Mouse (Mus musculus): ENCODE measurements around the gene Ext2. TPM values are rescaled to one million over a fixed set of nuclear protein-coding genes. Genes with fewer than 3 reads are reported as not detected.

Ext2 gene
- 62.0 TPM for polyA plus RNA-seq (2014; fragmentation: Illumina TruSeq; extraction: RNeasy Lipid Tissue Mini Kit (QIAGEN cat#74804))

DNA sequence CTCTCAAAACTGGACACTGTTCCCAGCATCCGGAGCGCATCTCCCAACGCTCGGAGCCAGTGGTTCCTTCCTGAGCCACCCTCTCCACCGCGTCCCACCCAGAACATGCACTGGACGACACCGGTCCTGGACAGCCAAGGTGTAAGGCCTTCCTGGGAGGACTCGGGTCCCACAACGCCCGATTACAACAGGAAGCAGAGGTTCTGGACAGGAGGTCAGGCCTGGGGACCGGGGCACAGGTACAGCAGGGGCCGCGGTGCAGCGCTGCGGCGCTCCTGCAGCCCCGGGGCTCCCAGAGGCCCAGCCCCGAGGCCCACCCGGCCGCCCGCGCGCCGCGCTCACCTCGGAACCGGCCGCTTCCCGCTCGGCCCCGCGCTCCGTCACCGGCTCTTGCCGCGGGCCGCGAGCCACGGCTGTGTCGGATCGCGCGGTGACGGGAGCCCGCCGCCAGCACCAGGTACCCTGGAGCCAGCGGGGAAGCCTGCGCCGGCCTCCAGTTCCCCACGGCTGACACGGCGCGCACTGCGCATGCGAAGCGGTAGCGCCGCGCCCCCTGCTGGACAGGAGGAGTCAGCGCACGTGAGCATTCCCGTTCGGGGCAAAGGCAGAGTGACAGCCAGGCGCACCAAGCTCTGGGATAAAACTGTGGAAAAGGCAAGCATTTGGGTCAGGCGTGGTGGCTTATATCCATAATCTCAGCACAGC, at the start of gene Ext2:
Gene Ext2, minus strand, starts transcription at position 524 of the 705 bp plus-strand sequence.

GRCm38 (mm10) chr2:93869107-93869600, 46.8 kb upstream of the Ext2 start, which contains the start of gene Accsl:
TSS of gene Accsl (minus strand) at chr2:93869157.

DNA sequence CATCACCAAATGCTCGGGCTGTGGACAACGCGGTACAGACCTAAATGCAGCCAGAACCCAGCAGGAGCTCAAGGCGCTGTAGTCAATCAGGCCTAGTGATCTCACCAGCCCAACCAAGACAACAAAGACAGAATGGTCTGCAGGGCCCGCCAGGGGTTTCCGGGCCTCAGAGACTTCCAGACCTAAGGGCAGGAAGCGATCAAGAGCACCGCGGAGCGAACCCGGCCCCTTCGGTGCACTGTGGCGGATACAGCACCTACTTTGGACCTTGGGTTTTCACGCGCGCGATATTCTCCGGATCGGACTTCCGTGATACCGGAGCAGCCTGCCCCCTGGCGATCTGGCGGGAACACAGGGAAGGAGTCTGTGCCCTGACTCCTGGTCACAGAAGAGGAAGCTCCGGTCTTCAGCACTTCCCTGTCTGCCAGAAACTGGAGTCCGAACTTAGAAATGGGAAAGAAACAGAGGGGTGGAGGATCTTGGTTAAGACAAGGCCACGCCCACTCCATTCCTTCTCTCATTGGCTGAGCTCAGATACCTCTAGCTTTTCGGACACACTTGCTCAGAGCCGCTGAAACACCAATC, 27.2 kb upstream of the Ext2 start, which contains the start of gene Accs:
Gene Accs, minus strand, starts transcription at position 439 of the 585 bp plus-strand sequence.

Other genes with a start within 250 kb of the Ext2 start
- 0.14 TPM for gene Alx4, start 180.2 kb downstream of the Ext2 start, polyA plus RNA-seq (2014; fragmentation: Illumina TruSeq; extraction: RNeasy Lipid Tissue Mini Kit (QIAGEN cat#74804))
- 6.1 TPM for gene Accs, start 27.4 kb upstream of the Ext2 start, polyA plus RNA-seq (2014; fragmentation: Illumina TruSeq; extraction: RNeasy Lipid Tissue Mini Kit (QIAGEN cat#74804))
- gene Accsl, start 46.6 kb upstream of the Ext2 start, polyA plus RNA-seq (2014; fragmentation: Illumina TruSeq; extraction: RNeasy Lipid Tissue Mini Kit (QIAGEN cat#74804)), result 7.8 TPM
- gene Gm13889, start 134.6 kb upstream of the Ext2 start, polyA plus RNA-seq (2014; fragmentation: Illumina TruSeq; extraction: RNeasy Lipid Tissue Mini Kit (QIAGEN cat#74804)), result not detected
- not detected for gene Gm27027, start 173.8 kb upstream of the Ext2 start, polyA plus RNA-seq (2014; fragmentation: Illumina TruSeq; extraction: RNeasy Lipid Tissue Mini Kit (QIAGEN cat#74804))
- 10.8 TPM for gene Alkbh3, start 188.2 kb upstream of the Ext2 start, polyA plus RNA-seq (2014; fragmentation: Illumina TruSeq; extraction: RNeasy Lipid Tissue Mini Kit (QIAGEN cat#74804))